Mouse (Mus musculus) embryonic facial prominence, embryonic 11.5 days (tissue): ENCODE measurements at regions not wholly inside any gene's neighbourhood (a gene's known extent, or its start where the extent isn't known, plus 50 kb on each side); places are given as distances from the start of the nearest gene placed in this dataset.

ENCODE experiments used
- ATAC-seq: fragments of 200-750 bp; cut with Nextera tagmentation; replicated peaks from 2 replicates; pipeline ENCODE4 v1.8.0; 2017; ENCODE audit warnings: low read depth; ENCODE audit not compliant: insufficient number of reproducible peaks, low FRiP score, low TSS enrichment
- DNase-seq: peaks from one replicate; pipeline ENCODE4 v3.0.0-alpha.2; 2015; ENCODE audit warnings: low spot score
- H3K27ac ChIP-seq: fragments of 300-500 bp; sonication (generic); replicated peaks from 2 replicates; pipeline ENCODE4 v1.5.1; 2014; ENCODE audit warnings: mild to moderate bottlenecking, low read depth, low read length, control low read depth
- H3K27me3 ChIP-seq: fragments of 300-500 bp; sonication (generic); 2 replicates; pipeline ENCODE4 v1.6.1; 2014; ENCODE audit warnings: mild to moderate bottlenecking, low read length, moderate library complexity, mixed read lengths; ENCODE audit not compliant: control insufficient read depth, insufficient read depth
- H3K36me3 ChIP-seq: fragments of 300-500 bp; sonication (generic); replicated peaks from 2 replicates; pipeline ENCODE4 v1.6.1; 2014; ENCODE audit warnings: low read depth, mild to moderate bottlenecking, low read length, moderate library complexity, mixed read lengths; ENCODE audit not compliant: control insufficient read depth, insufficient read depth
- H3K4me1 ChIP-seq: fragments of 300-500 bp; sonication (generic); 2 replicates; pipeline ENCODE4 v1.6.1; 2014; ENCODE audit warnings: low read length, mixed read lengths; ENCODE audit not compliant: control insufficient read depth, insufficient read depth
- H3K4me2 ChIP-seq: fragments of 300-500 bp; sonication (generic); 2 replicates; pipeline ENCODE4 v1.6.1; 2014; ENCODE audit warnings: low read depth, mild to moderate bottlenecking, control low read depth, low read length, moderate library complexity
- H3K4me3 ChIP-seq: fragments of 300-500 bp; sonication (generic); 2 replicates; pipeline ENCODE4 v1.5.1; 2014; ENCODE audit warnings: low read depth, low read length, control low read depth
- H3K9ac ChIP-seq: fragments of 300-500 bp; sonication (generic); replicated peaks from 2 replicates; pipeline ENCODE4 v1.6.1; 2014; ENCODE audit warnings: mild to moderate bottlenecking, control low read depth, low read length
- H3K9me3 ChIP-seq: fragments of 300-500 bp; sonication (generic); replicated peaks from 2 replicates; pipeline ENCODE4 v1.6.1; 2016; ENCODE audit warnings: mild to moderate bottlenecking, low read length, inconsistent platforms, mixed read lengths; ENCODE audit not compliant: control insufficient read depth
- WGBS: fragments of 180-500 bp; shearing (Covaris S2); extraction: QIAGEN DNeasy Blood & Tissue Kit; methylation state at CpG from one replicate; pipeline ENCODE4 v1.1.7; 2014; 5-methylcytosine and 5-hydroxymethylcytosine counted together

DNA sequence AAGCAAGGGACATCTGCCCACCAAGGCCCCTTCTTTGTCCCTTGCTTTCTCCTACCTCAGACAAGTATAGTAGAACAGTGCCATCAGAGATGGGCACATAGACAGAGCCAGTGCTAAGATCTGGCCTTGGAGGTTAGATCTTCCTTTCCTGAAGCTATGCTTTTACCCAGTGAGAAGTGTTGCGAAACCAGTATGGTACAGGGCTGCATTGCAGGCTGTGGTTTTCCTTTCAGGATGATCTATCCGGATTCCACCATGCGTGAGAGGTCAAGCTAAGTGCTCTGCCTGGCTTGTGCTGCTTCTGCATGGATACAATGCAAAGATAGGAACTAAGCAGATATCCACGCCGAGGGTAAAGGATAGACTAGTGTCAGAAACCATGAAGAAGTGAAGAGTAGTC is 192.4 kb downstream of the Inhba start:
- Histone ChIP-seq H3K27ac (no peak overlapping the region), H3K27me3 (no peaks in the 10 kb centered on the region), H3K4me2 (no peak overlapping the region), H3K4me1 (no peaks in the 10 kb centered on the region), H3K9ac (no peak overlapping the region), H3K4me3 (no peak overlapping the region), H3K36me3 (no peaks in the 10 kb centered on the region), H3K9me3 (no peaks in the 10 kb centered on the region)
- no peak for ATAC-seq
- 85% methylated on average over 5 of the region's 5 CpGs for WGBS
- DNase-seq = no peak

DNA sequence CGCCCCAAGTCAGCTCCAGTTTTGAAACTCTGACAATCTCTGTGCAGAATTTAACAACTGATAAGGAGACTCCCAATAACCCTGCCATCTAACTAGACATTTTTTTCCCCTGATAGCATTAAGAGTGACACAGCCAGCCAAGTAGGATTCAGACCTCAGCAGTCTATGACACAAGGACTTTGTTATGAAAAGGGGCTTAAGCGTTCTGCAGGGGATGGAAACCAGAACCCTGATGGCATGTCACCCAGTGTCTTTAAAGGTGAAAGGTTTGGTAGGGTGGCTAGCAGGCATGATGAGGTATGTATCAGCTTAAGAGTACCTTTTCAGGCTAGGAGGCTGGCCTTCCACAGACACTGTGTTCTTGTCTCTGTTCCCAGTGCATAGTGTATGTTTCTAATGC is 199.8 kb downstream of the Inhba start:
- Histone ChIP-seq H3K9ac (no peak overlapping the region), H3K27me3 (no peaks in the 10 kb centered on the region), H3K36me3 (no peaks in the 10 kb centered on the region), H3K4me3 (no peak overlapping the region), H3K27ac (no peak overlapping the region), H3K9me3 (no peaks in the 10 kb centered on the region), H3K4me1 (no peaks in the 10 kb centered on the region), H3K4me2 (no peak overlapping the region)
- no peak for ATAC-seq
- DNase-seq = no peak
- 65% methylated on average over 2 of the region's 2 CpGs for WGBS

DNA sequence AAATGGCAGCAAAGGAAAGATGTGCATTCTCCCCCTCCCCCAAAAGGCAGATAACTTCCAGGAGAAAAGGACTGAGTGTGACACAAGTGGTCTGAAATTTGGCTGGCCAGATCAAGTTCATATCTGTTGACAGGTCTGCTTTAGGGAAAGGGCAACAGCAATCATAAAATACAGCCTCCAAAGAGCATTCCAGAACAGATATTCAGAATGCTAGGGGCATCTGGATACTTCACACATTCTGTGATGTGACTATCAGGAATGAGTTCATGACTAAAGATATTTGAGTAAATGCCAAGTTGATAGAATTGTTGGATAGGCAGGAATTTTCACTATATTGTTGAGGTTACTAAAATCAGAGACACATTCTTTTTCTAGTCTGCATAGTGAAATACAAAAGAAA is 208.2 kb downstream of the Inhba start:
- Histone ChIP-seq H3K4me1 (no peaks in the 10 kb centered on the region), H3K4me3 (no peak overlapping the region), H3K36me3 (no peaks in the 10 kb centered on the region), H3K9me3 (no peaks in the 10 kb centered on the region), H3K4me2 (no peak overlapping the region), H3K9ac (no peak overlapping the region), H3K27ac (no peak overlapping the region), H3K27me3 (no peaks in the 10 kb centered on the region)
- no peak for DNase-seq
- no peak for ATAC-seq

DNA sequence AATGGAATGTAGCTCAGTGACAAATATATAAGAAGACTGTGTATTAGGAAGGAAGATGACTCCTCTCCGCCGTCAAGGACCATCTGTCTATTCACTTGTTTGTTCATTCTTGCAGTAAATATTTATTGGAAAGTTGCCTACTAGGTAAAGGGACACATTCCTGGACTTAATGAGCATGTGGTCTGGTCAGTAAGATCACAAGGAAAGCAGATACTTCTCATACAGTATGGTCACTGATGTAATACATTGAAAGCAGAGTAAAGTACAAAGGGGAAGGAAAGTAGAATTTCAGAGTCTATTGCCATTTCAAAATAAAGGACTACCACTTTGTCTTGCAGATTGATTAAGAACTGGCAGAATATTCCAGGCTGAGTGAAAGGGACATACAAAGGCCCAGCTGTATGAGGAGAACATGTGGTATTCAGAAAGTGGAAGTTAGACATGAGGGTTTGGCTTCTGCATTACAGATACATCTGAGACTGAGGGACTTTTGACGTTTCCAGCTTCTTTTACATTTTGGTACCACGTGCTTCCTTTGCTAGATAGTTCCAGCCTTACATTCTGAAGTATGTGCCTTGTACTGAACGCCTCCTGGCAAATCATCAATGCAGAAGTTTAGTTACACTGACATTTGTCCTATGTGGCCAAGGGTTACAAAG is 211.4 kb downstream of the Inhba start:
- no peak for ATAC-seq
- DNase-seq = no peak
- no peak overlapping the region for H3K27ac ChIP-seq
- H3K27me3 ChIP-seq = no peaks in the 10 kb centered on the region
- WGBS = 76% methylated on average over 5 of the region's 5 CpGs
- H3K4me1 ChIP-seq = no peaks in the 10 kb centered on the region
- H3K9ac ChIP-seq = no peak overlapping the region
- no peaks in the 10 kb centered on the region for H3K36me3 ChIP-seq
- H3K4me3 ChIP-seq = no peak overlapping the region
- no peaks in the 10 kb centered on the region for H3K9me3 ChIP-seq
- no peak overlapping the region for H3K4me2 ChIP-seq

DNA sequence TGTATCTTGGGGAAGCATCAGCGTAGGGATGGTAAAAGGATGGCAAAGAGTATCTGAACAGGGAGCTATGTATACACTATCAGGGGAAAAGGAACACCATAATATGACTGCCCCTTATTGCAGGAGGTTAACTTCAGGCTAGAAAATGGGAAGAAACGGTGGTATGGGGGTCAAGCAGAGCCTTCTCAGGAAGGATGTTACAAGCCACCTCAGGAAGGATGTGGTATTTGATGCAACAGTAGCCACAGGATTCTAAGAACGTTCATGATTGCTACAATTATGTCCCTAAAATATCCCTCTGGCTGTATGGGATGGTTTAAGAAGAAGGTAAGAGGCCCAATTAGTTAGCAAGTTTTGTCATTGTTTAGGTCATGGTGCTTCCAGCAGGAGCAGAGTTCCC is 249.5 kb downstream of the Inhba start:
- H3K4me3 ChIP-seq = no peak overlapping the region
- no peak overlapping the region for H3K9ac ChIP-seq
- H3K4me1 ChIP-seq = no peaks in the 10 kb centered on the region
- no peaks in the 10 kb centered on the region for H3K36me3 ChIP-seq
- no peak for DNase-seq
- no peak for ATAC-seq
- no peaks in the 10 kb centered on the region for H3K27me3 ChIP-seq
- H3K9me3 ChIP-seq = no peaks in the 10 kb centered on the region
- H3K4me2 ChIP-seq = no peak overlapping the region
- WGBS = 67% methylated on average over 3 of the region's 3 CpGs
- H3K27ac ChIP-seq = no peak overlapping the region

DNA sequence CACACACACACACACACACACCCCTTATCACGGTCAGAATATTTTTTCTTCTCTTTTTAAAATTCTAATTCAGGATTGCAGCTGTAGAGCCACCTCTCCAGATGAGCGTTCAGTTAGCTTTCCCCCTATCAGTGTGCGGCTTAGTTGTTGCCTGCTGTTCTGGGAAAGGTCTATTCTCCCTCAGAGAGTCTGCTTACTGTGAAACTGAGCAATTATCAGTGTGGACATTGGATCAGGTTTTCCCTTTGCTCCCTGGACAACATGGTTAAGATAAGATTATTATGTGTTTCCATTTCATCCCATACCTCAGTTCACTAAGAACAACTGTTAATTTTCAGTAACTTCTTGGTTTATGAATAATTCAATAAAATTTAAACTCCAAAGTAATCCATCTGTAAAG is 268.3 kb downstream of the Inhba start:
- Histone ChIP-seq H3K27me3 (no peaks in the 10 kb centered on the region), H3K9me3 (no peaks in the 10 kb centered on the region), H3K4me1 (no peaks in the 10 kb centered on the region), H3K4me3 (no peak overlapping the region), H3K36me3 (no peaks in the 10 kb centered on the region), H3K9ac (no peak overlapping the region), H3K27ac (no peak overlapping the region), H3K4me2 (no peak overlapping the region)
- DNase-seq (no peak), ATAC-seq (no peak)
- 83% methylated on average over 3 of the region's 3 CpGs for WGBS

DNA sequence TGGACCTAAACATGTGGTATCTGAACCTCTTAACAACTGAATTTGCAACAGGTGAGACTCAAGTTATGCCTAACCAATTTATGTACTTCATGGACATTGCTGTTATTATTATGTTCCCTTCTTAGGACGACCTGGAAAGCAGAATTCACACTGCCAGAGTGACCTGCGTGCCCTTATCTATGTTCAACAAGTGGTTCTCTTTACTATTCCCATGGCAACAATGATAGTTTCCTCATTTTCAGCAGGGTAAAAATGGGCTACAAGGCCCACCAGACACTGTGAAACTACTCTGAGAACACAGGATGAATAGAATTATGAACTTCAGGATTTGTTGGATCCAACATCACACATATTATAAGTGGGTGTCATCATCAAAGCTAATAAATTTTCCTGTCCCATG is 269.1 kb downstream of the Inhba start:
- Histone ChIP-seq H3K9me3 (no peaks in the 10 kb centered on the region), H3K4me3 (no peak overlapping the region), H3K36me3 (no peaks in the 10 kb centered on the region), H3K27ac (no peak overlapping the region), H3K4me2 (no peak overlapping the region), H3K9ac (no peak overlapping the region), H3K27me3 (no peaks in the 10 kb centered on the region), H3K4me1 (no peaks in the 10 kb centered on the region)
- ATAC-seq (no peak), DNase-seq (no peak)
- WGBS = 66% methylated on average over 2 of the region's 2 CpGs

DNA sequence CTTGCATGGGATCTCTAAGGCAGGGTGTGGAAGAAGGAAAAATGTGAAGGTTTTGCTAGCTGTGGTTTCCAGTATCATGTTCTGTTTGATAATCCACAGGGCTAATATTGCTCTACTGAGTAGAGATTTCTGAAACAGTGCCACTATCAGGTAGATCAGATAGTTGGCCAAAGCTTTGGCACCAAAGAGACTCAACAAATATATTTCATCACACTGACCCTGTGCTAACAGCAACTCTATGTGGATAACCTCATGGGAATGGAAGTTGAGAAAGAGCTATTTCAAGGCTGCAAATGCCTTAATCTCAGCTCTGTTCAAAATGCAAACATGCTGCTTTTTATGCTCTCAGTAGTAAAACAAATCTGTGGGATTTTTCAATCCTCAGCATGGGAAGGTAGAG is 270.1 kb downstream of the Inhba start:
- H3K27ac ChIP-seq = no peak overlapping the region
- DNase-seq (no peak), ATAC-seq (no peak)
- H3K36me3 ChIP-seq = no peaks in the 10 kb centered on the region
- H3K4me2 ChIP-seq = no peak overlapping the region
- H3K4me3 ChIP-seq = no peak overlapping the region
- H3K4me1 ChIP-seq = no peaks in the 10 kb centered on the region
- H3K9me3 ChIP-seq = no peaks in the 10 kb centered on the region
- no peaks in the 10 kb centered on the region for H3K27me3 ChIP-seq
- no peak overlapping the region for H3K9ac ChIP-seq
